Mouse (Mus musculus) liver, postnatal 0 days (tissue): ENCODE results near the gene Btg2. TPM values are rescaled to one million over a fixed set of nuclear protein-coding genes. Genes with fewer than 3 reads are reported as not detected.

Source experiments
- ATAC-seq: fragments of 200-750 bp; cut with Nextera tagmentation; 2 replicates; pipeline ENCODE4 v1.8.0; 2017; ENCODE audit warnings: mild to moderate bottlenecking, moderate library complexity
- DNase-seq: peaks from one replicate; pipeline ENCODE4 v3.0.0-alpha.2; 2016
- H3K27ac ChIP-seq: fragments of 300-500 bp; sonication (generic); 2 replicates; pipeline ENCODE4 v1.5.1; 2014; ENCODE audit warnings: antibody characterized with exemption, moderate library complexity, mild to moderate bottlenecking, low read depth
- H3K27me3 ChIP-seq: fragments of 300-500 bp; sonication (generic); 2 replicates; pipeline ENCODE4 v1.6.1; 2014; ENCODE audit warnings: low read length, control low read depth, mixed read lengths; ENCODE audit not compliant: insufficient read depth
- H3K36me3 ChIP-seq: fragments of 300-500 bp; sonication (generic); replicated peaks from 2 replicates; pipeline ENCODE4 v1.6.1; 2014; ENCODE audit warnings: mild to moderate bottlenecking, control low read depth, low read length, moderate library complexity, mixed read lengths; ENCODE audit not compliant: insufficient read depth
- H3K4me1 ChIP-seq: fragments of 300-500 bp; sonication (generic); 2 replicates; pipeline ENCODE4 v1.6.1; 2014; ENCODE audit warnings: antibody characterized with exemption, mild to moderate bottlenecking, control low read depth; ENCODE audit not compliant: insufficient read depth
- H3K4me2 ChIP-seq: fragments of 300-500 bp; sonication (generic); 2 replicates; pipeline ENCODE4 v1.6.1; 2014; ENCODE audit warnings: low read depth, mild to moderate bottlenecking, low read length, moderate library complexity, mixed read lengths
- H3K4me3 ChIP-seq: fragments of 300-500 bp; sonication (generic); 2 replicates; pipeline ENCODE4 v1.5.1; 2014; ENCODE audit warnings: low read depth, low read length
- H3K9ac ChIP-seq: fragments of 300-500 bp; sonication (generic); replicated peaks from 2 replicates; pipeline ENCODE4 v1.6.1; 2014; ENCODE audit warnings: mild to moderate bottlenecking, moderate library complexity
- H3K9me3 ChIP-seq: fragments of 300-500 bp; sonication (generic); 2 replicates; pipeline ENCODE4 v1.6.1; 2016; ENCODE audit warnings: mild to moderate bottlenecking, control low read depth, low read length, mixed read lengths
- CTCF ChIP-seq: sonication (generic); IDR thresholded peaks from 2 replicates; pipeline ENCODE4 v1.5.1; 2016; ENCODE audit warnings: antibody characterized with exemption, low read depth
- EP300 ChIP-seq: IDR thresholded peaks from 2 replicates; pipeline ENCODE4 v1.6.1; 2016; ENCODE audit warnings: antibody characterized with exemption, low read depth, mild to moderate bottlenecking
- WGBS: fragments of 180-500 bp; shearing (Covaris S2); extraction: QIAGEN DNeasy Blood & Tissue Kit; methylation state at CpG from one replicate; pipeline ENCODE4 v1.1.7; 2014; ENCODE audit not compliant: insufficient replicate concordance; 5-methylcytosine and 5-hydroxymethylcytosine counted together
- polyA plus RNA-seq: library from polyadenylated mRNA; unstranded; fragments of >200 nt; fragmentation: Nextera tagmentation; extraction: Ambion mirVana; gene quantifications from 2 replicates; pipeline ENCODE4 v1.2.1, GENCODE M21; 2015

Gene Btg2
- polyA plus RNA-seq, 1 experiment from 2014 or later = 62.6 TPM

- WGBS = 83% methylated on average over 8 of the region's 8 CpGs
- H3K9me3 ChIP-seq = no peaks in the 10 kb centered on the region
- peak overlapping the region; percentile 81 for H3K9ac ChIP-seq
- H3K4me3 ChIP-seq = peak overlapping the region; percentile 79
- peaks cover 68% of the 10 kb centered on the region for H3K4me1 ChIP-seq
- DNase-seq = no peak
- peaks cover 39% of the 10 kb centered on the region for H3K36me3 ChIP-seq
- no peaks in the 10 kb centered on the region for H3K27me3 ChIP-seq
- TF ChIP-seq EP300 (no peak), CTCF (no peak)
- ATAC-seq = no peak
- peak overlapping the region; percentile 80 for H3K4me2 ChIP-seq
- peak overlapping the region; percentile 75; the same call in 1 of the 2 replicates for H3K27ac ChIP-seq
These were observed 3.4 kb downstream of the Btg2 start for GRCm38 (mm10) chr1:134075532-134075931.

- peak overlapping the region; percentile 80 for H3K4me2 ChIP-seq
- no peaks in the 10 kb centered on the region for H3K27me3 ChIP-seq
- peak overlapping the region; percentile 28 for H3K9ac ChIP-seq
- peaks cover 39% of the 10 kb centered on the region for H3K36me3 ChIP-seq
- ATAC-seq (no peak), DNase-seq (peak; percentile 42)
- H3K4me3 ChIP-seq = peak overlapping the region; percentile 79
- peak overlapping the region; percentile 75 for H3K27ac ChIP-seq
- TF ChIP-seq CTCF (no peak), EP300 (no peak)
- H3K9me3 ChIP-seq = no peaks in the 10 kb centered on the region
- peaks cover 69% of the 10 kb centered on the region for H3K4me1 ChIP-seq
- WGBS = 89% methylated on average over 10 of the region's 10 CpGs
These were observed 4.3 kb downstream of the Btg2 start for GRCm38 (mm10) chr1:134074606-134075005.

- peak overlapping the region; percentile 80 for H3K4me2 ChIP-seq
- ATAC-seq = no peak
These were observed 4.7 kb downstream of the Btg2 start for GRCm38 (mm10) chr1:134074184-134074583.

GRCm38 (mm10) chr1:134073658-134074057 lies 5.3 kb downstream of the Btg2 start:
- Histone ChIP-seq H3K9me3 (no peaks in the 10 kb centered on the region), H3K4me1 (peaks cover 67% of the 10 kb centered on the region), H3K36me3 (peaks cover 39% of the 10 kb centered on the region), H3K4me2 (peak overlapping the region; percentile 80), H3K27me3 (no peaks in the 10 kb centered on the region), H3K27ac (peak overlapping the region; percentile 75), H3K4me3 (peak overlapping the region; percentile 28; the same call in 1 of the 2 replicates), H3K9ac (peak overlapping the region; percentile 43)
- TF ChIP-seq CTCF = no peak
- TF ChIP-seq EP300 = no peak
- WGBS = 57% methylated on average over 1 of the region's 1 CpGs
- DNase-seq (no peak), ATAC-seq (no peak)

More at GRCm38 (mm10) chr1:134074184-134074583, 4.7 kb downstream of the Btg2 start:
- H3K27me3 ChIP-seq = no peaks in the 10 kb centered on the region
- peaks cover 67% of the 10 kb centered on the region for H3K4me1 ChIP-seq
- TF ChIP-seq EP300 = no peak; the same call in 1 of the 2 replicates
- no peak for TF ChIP-seq CTCF
- DNase-seq = no peak
- peak overlapping the region; percentile 28 for H3K9ac ChIP-seq
- 70% methylated on average over 3 of the region's 3 CpGs for WGBS
- peak overlapping the region; percentile 75 for H3K27ac ChIP-seq
- peak overlapping the region; percentile 79; the same call in 1 of the 2 replicates for H3K4me3 ChIP-seq
- peaks cover 39% of the 10 kb centered on the region for H3K36me3 ChIP-seq
- H3K9me3 ChIP-seq = no peaks in the 10 kb centered on the region

- WGBS = 45% methylated on average over 6 of the region's 6 CpGs
- Histone ChIP-seq H3K4me3 (peak overlapping the region; percentile 28), H3K4me2 (peak overlapping the region; percentile 80), H3K4me1 (peaks cover 67% of the 10 kb centered on the region), H3K9me3 (no peaks in the 10 kb centered on the region), H3K27ac (peak overlapping the region; percentile 75), H3K9ac (peak overlapping the region; percentile 43), H3K36me3 (peaks cover 38% of the 10 kb centered on the region), H3K27me3 (no peaks in the 10 kb centered on the region)
- ATAC-seq (peak; percentile 60), DNase-seq (peak; percentile 63)
- TF ChIP-seq CTCF = no peak
- peak; percentile 99 for TF ChIP-seq EP300
These were observed 5.8 kb downstream of the Btg2 start for GRCm38 (mm10) chr1:134073061-134073564.

DNA sequence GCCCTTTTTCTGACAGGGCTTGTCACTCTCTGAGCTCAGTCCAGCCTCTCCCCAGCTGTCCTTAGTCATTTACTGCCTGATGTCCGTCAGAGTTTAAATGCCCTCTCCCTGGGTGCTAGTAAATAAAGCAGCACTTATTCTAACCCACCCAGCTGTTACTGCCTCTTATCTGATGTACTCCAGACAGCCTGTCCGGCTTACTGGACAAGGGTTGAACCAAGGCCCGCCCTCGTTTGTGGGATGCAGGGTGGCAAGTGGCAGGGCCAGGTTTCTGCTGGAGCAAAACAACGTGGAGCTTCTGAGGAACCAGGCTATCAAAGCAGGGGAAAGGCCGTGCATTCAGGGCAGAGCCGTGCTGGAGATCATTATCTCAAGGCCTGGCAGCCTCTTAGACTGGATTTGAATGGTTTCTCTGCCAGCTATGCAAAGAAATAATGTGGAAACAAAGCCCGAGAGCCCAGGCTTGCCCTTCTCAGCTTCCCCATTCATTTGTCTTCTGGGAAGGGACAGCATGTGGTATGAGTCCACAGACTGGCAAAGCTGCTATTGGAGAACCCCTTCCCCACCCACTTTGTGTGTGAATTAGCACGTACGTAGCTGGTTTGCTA lies 7.4 kb downstream of the Btg2 start:
- H3K4me1 ChIP-seq = peaks cover 69% of the 10 kb centered on the region
- TF ChIP-seq EP300 (peak; percentile 65; the same call in 1 of the 2 replicates), CTCF (no peak)
- 49% methylated on average over 10 of the region's 10 CpGs for WGBS
- peak overlapping the region; percentile 75 for H3K27ac ChIP-seq
- H3K4me2 ChIP-seq = peak overlapping the region; percentile 80
- no peak overlapping the region for H3K4me3 ChIP-seq
- peak; percentile 59 for ATAC-seq
- no peaks in the 10 kb centered on the region for H3K9me3 ChIP-seq
- DNase-seq = peak; percentile 50
- H3K9ac ChIP-seq = peak overlapping the region; percentile 22; the same call in 1 of the 2 replicates
- H3K27me3 ChIP-seq = no peaks in the 10 kb centered on the region
- H3K36me3 ChIP-seq = peaks cover 24% of the 10 kb centered on the region
